ENCODE assay signal across 9 mouse cellular contexts in genomic region chr11:67667531-67668332, GRCm38 (mm10). TPM values are rescaled to one million over a fixed set of nuclear protein-coding genes. Genes with fewer than 3 reads are reported as not detected.
DNase-seq lines count a peak whose midpoint lies in the region; ATAC-seq and TF ChIP-seq lines count a peak whose summit lies in the region.
"Had no signal": no experiment of that assay in that cellular context is flagged by ENCODE, and none has a peak within 500 bp of the region (broad histone marks: within the 10 kb centered on the region; RNA-seq: fewer than 3 reads in every experiment).

No protein-coding gene starts in this region.

- no peak overlapping the region for H3K4me2 ChIP-seq in heart, embryonic 11.5 days

- no peaks in the 10 kb centered on the region for H3K36me3 ChIP-seq in heart, adult 2 months (ENCODE audit: control insufficient read depth, insufficient read depth, low read length)
- no peaks in the 10 kb centered on the region for H3K36me3 ChIP-seq in heart, embryonic 11.5 days (ENCODE audit: control insufficient read depth, insufficient read depth, low read length)

- no peaks in the 10 kb centered on the region for H3K27me3 ChIP-seq in heart, adult 2 months (ENCODE audit: control insufficient read depth, insufficient read depth, low read length)
- no peaks in the 10 kb centered on the region for H3K27me3 ChIP-seq in heart, embryonic 11.5 days (ENCODE audit: control insufficient read depth, insufficient read depth, low read length)

- TF ChIP-seq POLR2A in heart, adult 2 months (IDR thresholded peaks at IDR 0.05; ENCODE audit: insufficient read depth, low read depth, low read length), result 0 out of 2 replicates have a peak, but pooled peaks have one; percentile 38

- no peak for TF ChIP-seq CTCF in heart, adult 2 months (IDR thresholded peaks at IDR 0.05)

- peak; percentile 75 to 80 for DNase-seq in heart, adult 2 months
- peak; percentile 38 to 55 for DNase-seq in adrenal gland, postnatal 4 days (ENCODE audit: low spot score in 2 of 2)
- DNase-seq in frontal cortex, postnatal 14 days (ENCODE audit: low spot score in 2 of 2), result peak; percentile 70 to 80
- peak; percentile 83 for DNase-seq in layer of hippocampus, adult 11-12 months (ENCODE audit: low spot score)
- peak; percentile 79 for DNase-seq in lung, postnatal 25 days (ENCODE audit: low spot score)
- no peak for DNase-seq in thymus, adult 18-20 months
- DNase-seq in spleen, adult 18-20 months, result no peak

- ATAC-seq in heart, embryonic 11.5 days (replicated peaks; ENCODE audit: insufficient number of reproducible peaks, low FRiP score, low TSS enrichment), result no peak

- H3K9me3 ChIP-seq in heart, embryonic 11.5 days (replicated peaks; ENCODE audit: control insufficient read depth, low read length), result no peaks in the 10 kb centered on the region

- intact Hi-C loops in heart, adult 2 months (cut with DNase I), result no loop called here

- H3K27ac ChIP-seq in heart, adult 2 months, result peak overlapping the region; percentile 30
- H3K27ac ChIP-seq in heart, embryonic 11.5 days (ENCODE audit: low read depth, low read length), result no peak overlapping the region

- H3K9ac ChIP-seq in heart, adult 2 months (ENCODE audit: low read depth, low read length), result no peak overlapping the region
- H3K9ac ChIP-seq in heart, embryonic 11.5 days (ENCODE audit: low read depth, low read length), result no peak overlapping the region

- H3K4me3 ChIP-seq in heart, adult 2 months, result no peak overlapping the region
- no peak overlapping the region for H3K4me3 ChIP-seq in heart, embryonic 11.5 days (ENCODE audit: low read depth, low read length)
- H3K4me3 ChIP-seq: erythroblast, embryonic 14.5 days had no signal

- no peaks in the 10 kb centered on the region for H3K79me2 ChIP-seq in heart, adult 2 months (replicated peaks; ENCODE audit: control insufficient read depth, insufficient read depth, low read length)

- 47% methylated on average over 13 of the region's 13 CpGs for WGBS in heart, adult 2 months
- WGBS in heart, embryonic 11.5 days (ENCODE audit: insufficient replicate concordance), result 78% methylated on average over 13 of the region's 13 CpGs

- TF ChIP-seq EP300 in heart, adult 2 months (IDR thresholded peaks at IDR 0.05; ENCODE audit: insufficient read depth, low read depth, low read length), result peak; percentile 97

- H3K4me1 ChIP-seq in heart, adult 2 months (ENCODE audit: control insufficient read depth, insufficient read depth, low read length), result peaks cover 9% of the 10 kb centered on the region
- H3K4me1 ChIP-seq in heart, embryonic 11.5 days (ENCODE audit: control insufficient read depth, insufficient read depth, low read length), result peaks cover 15% of the 10 kb centered on the region

RNA-seq across cellular contexts. Expression of gene Rcvrn, which starts 27.4 kb away (rescaled TPM):
- total RNA-seq in heart, adult 2 months (2021), result not detected
- not detected in 2 replicates for polyA plus RNA-seq in heart, adult 2 months (2012; rRNA removed)
- polyA plus RNA-seq in heart, embryonic 11.5 days (2014; fragmentation: Nextera tagmentation; extraction: Ambion mirVana), result not detected in 2 replicates
- not detected for total RNA-seq in adrenal gland, postnatal 4 days (2021)
- polyA plus RNA-seq: erythroblast, embryonic 14.5 days had no signal

Comparison
In these comparisons a context has a peak if more than half of its experiments do, and no peak if none do; other contexts are left out.
1. DNase-seq: peak in heart, adult 2 months (2 of 2), adrenal gland, postnatal 4 days (2 of 2), frontal cortex, postnatal 14 days (2 of 2), layer of hippocampus, adult 11-12 months (single experiment) and lung, postnatal 25 days (single experiment); none in thymus, adult 18-20 months (0 of 2) and spleen, adult 18-20 months (0 of 2).